Mouse (Mus musculus): ENCODE data around the gene Hagh.

- TF ChIP-seq CTCF (IDR thresholded peaks at IDR 0.05; ENCODE audit: low read depth) (no peak), EP300 (IDR thresholded peaks at IDR 0.05; ENCODE audit: low read depth) (no peak)
Measured at GRCm38 (mm10) chr17:24811211-24811610, 28.7 kb upstream of the Hagh start.

Measured in liver, postnatal 0 days (tissue).